Mouse (Mus musculus): ENCODE measurements around the gene Slit1.

Gene Slit1

GRCm38 (mm10) chr19:41655970-41656369, 87.5 kb downstream of the Slit1 start:
- DNase-seq (ENCODE audit: low read depth, low spot score): no peak

DNA sequence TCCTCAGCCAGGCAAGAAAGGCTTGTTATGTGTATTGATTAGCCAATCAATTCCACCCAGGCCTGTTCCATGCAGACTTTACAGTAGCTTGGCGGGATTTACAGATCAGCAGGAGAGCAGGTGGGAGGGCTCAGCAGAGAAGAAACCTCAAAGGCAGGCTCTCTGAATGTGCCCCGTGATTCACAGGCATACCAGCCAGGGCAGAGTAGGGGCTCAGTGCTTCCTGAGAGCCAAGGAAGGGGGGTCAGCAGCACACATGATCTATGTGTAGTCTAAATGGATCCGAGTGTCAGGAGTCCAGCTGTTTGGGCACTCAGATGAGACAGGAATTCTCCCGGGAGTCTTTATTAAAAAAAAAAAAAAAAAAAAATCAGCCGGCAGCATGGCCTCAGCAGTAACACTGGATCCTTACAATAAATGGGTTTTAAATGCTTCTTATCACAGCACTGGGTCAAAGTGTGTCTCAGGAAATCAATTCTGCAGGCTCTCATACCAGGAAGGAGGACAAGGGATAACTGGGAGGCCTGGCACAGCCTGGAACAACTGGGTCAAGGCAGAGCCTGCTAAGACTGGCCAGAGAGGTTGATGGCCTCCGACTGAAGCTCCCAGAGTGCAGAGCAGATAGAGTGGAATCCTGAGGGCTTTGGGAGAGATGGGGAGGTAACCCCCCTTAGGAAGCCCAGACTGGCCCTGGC, 88.2 kb downstream of the Slit1 start:
- no peak for DNase-seq (ENCODE audit: low read depth, low spot score)

DNA sequence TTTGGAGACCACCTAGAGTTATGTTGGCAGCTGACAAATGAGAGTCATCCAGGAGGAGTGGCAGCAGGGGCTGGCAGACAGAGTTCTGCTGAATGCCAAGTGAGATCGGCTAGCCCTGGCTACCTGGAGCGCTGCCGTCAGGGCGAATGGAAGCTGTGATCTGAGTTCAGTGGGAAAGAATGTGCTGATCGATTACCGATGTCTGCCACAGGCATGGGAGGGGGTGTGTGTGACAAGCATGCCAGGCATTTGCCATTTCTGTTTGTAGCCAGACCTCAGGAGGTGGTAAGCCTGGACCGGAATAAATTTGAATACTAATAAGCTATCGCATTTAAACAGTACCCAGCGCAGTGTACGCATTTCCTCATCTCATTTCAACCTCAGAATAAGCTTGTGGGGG, 91.5 kb downstream of the Slit1 start:
- no peak for DNase-seq (ENCODE audit: low read depth, low spot score)

DNA sequence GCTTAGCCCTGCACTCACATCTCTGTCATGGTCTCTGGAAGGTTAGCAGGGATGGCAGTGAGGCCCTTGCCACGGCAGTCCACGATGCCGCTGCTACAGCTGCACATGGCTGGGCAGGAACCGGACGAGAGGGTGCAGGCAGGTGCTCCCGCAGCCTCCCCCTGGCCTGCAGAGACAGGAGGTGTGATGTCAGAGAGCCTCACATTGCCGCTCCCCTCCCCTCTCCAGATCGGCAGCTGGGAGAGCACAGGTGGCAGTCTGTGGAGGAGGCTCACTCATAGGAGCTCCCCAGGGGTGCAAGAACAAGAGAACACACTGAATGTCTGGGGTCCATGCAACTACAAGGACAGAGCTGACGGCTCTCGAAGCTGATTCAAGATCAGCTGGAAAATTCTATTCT, 94.1 kb downstream of the Slit1 start:
- DNase-seq (ENCODE audit: low read depth, low spot score): no peak

DNA sequence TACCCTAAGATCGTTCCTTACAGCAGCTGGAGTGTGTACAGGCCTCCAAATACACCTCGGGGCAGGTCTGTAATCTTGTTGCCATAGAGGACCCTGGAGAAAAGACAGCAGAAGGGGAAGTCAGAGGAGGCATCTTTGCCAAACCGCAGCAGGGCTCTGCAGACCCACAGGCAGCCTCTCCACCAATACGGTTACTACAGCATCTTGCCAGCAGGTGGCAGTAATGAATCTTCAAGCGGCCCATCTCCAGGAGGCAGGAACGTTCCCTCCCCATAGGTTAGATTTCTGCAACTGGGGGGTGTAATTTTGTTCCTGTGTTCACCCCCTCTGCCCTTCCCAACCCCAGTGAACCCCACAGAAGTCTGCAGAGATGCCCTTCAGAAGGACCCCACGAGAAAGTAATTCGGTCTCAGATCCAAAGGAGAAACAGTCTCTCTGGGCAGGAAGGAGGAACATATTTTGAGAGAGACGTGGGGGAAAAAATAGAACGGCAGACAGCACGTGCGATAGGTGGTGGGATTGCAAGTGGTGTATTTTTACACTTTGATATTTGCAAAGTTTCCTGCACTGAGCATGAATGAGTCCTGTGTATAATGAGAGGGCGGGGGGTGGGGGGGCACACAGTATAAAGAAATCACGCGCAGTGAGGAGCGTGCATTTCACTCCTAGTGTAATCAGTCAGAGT, 96.4 kb downstream of the Slit1 start:
- peak; percentile 75 for DNase-seq (ENCODE audit: low read depth, low spot score)

GRCm38 (mm10) chr19:41643010-41643409, 100.5 kb downstream of the Slit1 start:
- no peak for DNase-seq (ENCODE audit: low read depth, low spot score)

GRCm38 (mm10) chr19:41634999-41635398, 108.5 kb downstream of the Slit1 start:
- DNase-seq (ENCODE audit: low read depth, low spot score): no peak

DNA sequence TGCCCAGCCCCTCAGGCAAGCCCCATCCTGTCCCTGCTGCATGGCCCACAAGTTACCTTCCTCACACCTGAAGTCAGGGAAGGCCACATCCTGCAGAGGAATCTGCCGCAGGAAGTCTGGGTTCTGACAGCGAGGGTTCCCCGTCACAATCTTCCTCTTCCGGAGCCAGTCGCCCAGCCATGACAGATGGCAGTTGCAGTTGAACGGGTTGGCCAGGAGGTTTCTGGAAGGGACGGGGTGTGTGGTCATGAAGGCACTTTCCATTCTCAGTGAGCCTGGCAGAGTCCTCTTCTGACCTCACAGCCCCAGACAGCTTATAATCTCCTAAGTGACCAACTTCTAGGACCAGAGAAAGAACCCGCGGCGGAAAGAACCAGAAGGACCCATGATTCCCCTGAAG, 109.4 kb downstream of the Slit1 start:
- no peak for DNase-seq (ENCODE audit: low read depth, low spot score)

- DNase-seq (ENCODE audit: low read depth, low spot score): no peak
Observed at GRCm38 (mm10) chr19:41629532-41629931, 113.9 kb downstream of the Slit1 start.

GRCm38 (mm10) chr19:41628970-41629369, 114.5 kb downstream of the Slit1 start:
- no peak for DNase-seq (ENCODE audit: low read depth, low spot score)

DNA sequence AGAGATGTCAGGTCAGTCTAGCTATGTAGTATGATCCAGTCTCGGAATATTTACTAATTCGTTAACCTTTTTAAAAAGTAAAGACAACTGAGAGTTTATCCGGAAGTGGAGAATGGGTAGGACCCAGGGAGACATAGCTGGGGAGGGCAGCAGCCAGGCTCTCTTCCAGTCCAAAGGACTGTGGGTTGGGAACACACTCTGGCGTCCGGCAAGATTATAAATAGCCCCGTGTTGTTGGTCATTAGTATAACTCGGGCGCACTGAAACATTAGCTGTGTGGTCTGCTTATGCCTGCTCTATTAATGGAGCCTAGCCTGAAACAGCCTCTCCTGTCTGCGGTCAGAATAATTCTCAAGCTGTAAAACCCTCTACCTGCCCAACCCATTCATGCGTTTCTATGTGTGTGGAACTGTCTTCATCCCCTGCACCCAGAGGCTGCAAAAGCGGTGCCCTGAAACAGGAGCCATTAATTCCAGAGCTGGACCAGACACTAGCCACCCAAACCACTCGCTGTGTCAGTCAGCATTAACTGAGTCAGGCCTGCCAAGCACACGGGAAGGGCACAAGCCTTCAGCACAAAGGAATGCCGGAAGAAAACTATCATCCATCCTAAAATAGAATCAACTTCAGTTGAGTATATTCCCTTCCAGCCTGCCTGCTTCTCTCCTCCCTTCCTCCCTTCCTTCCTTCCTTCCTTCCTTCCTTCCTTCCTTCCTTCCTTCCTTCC, 122.9 kb downstream of the Slit1 start:
- no peak for DNase-seq (ENCODE audit: low read depth, low spot score)

DNA sequence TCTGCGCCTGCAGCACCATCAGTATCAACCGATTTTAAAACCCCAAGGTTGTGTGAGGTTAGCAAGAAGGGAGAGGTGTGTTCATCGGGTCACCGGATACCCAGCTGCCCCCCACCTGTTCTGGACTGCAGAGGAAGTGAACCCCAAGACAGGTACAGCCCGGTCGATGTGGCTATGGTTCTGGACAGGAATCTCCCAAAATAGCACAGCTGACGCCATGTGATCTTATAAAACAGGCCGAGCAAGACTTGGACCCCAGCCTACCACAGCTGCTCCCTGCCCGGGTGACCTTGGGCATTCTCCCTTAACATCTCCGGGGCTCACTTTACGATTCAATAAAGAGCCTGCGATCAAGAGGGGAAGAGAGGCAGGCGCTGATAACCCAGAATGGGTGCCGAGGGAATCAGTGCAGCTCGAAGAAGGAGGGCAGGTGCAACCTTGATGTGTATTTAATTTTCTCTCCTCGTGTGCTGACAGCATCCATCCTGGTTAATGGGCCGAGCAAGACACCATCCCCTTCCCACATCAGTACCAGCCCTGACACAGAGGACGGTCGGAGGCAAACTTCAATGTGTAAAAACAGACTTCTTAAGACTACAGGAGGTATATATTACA, 124.6 kb downstream of the Slit1 start:
- no peak for DNase-seq (ENCODE audit: low read depth, low spot score)

- peak; percentile 41 for DNase-seq (ENCODE audit: low read depth, low spot score)
Observed at GRCm38 (mm10) chr19:41618153-41618657, 125.3 kb downstream of the Slit1 start.

GRCm38 (mm10) chr19:41617102-41617501, 126.4 kb downstream of the Slit1 start:
- DNase-seq (ENCODE audit: low read depth, low spot score): no peak

DNA sequence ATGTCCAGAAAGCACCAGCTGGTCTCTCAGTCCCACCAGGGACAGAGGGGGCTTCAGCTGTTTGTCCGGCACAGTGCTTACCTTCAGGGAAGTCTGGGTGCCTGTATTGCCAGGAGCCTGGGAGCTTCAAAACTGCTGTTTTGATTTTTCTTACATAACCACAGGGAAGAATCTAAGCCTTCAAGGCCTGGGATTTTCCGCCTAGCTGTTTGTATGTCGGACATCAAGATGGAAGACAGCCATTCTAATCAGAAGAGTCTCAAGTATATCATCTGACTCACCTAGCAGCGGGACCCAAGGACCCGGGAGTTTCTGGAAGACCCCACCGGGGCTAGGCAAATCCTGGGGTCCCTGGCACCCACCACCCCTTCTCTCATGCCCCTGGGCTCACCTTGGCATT, 127.2 kb downstream of the Slit1 start:
- DNase-seq (ENCODE audit: low read depth, low spot score): no peak

DNA sequence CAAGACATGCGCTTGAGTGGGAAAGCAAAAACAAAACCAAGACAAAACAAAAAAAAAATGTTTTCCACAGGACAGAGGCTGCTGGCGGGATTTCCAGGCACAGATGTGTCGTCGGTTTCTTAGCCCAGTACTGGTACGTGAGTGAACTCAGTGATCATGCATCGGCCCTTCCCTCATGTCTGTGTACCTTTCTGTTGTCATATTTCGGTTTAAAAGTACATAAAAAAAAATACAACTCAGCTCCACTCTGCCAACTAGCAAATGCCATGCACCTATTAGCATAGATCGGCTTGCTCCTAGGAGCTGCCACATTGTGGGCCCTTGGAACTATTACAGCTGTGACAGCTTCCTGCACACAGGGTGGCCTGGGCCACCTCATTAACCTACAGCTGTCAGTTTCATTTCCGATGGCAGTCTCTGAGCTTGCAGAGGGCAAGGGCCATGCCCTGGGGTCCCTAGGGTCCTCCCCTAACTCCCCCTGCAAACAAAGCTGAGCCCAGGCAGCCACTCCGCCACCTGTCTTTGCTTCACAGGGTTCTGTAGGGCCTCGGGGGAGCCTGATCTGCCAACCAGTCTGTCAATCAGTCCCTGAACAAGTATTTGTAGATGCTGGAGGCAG, 127.8 kb downstream of the Slit1 start:
- DNase-seq (ENCODE audit: low read depth, low spot score): no peak

DNA sequence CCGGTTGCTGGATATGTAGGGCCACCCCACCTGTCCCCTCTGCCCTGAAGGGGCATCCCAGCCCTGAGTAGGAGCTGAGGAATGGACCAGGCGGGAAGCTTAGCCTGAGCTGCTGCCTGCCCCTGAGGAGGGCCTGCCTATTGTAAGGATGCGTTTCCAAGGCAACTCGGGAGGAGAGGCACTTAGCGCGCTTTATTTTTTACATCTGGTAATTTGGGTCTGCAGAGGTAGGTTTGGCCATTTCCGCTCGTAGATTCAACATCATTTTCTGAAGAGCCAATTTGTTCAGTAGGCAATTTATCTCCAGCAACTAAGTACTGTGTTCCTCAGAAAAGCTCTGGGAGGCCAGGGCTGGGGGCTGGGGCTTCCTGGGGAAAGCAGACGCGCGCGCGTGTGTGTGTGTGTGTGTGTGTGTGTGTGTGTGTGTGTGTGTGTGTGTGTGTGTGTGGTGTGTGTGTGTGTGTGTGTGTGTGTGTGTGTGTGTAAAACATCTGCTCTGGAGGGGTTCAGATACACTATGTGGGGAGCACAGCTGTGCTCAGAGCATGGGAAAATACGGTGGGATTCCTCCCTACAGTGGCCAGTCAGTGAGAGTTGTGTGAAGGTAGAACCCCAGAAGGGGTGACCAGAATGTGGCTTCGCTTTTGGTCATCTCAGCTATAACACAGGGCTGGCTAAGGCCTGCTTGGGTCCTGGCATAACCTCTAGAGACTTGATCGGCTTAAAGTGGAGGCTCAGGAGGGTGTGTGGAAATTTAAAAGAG, 130.0 kb downstream of the Slit1 start:
- peak; percentile 42 for DNase-seq (ENCODE audit: low read depth, low spot score)

GRCm38 (mm10) chr19:41611683-41612082, 131.8 kb downstream of the Slit1 start:
- DNase-seq (ENCODE audit: low read depth, low spot score): no peak

DNA sequence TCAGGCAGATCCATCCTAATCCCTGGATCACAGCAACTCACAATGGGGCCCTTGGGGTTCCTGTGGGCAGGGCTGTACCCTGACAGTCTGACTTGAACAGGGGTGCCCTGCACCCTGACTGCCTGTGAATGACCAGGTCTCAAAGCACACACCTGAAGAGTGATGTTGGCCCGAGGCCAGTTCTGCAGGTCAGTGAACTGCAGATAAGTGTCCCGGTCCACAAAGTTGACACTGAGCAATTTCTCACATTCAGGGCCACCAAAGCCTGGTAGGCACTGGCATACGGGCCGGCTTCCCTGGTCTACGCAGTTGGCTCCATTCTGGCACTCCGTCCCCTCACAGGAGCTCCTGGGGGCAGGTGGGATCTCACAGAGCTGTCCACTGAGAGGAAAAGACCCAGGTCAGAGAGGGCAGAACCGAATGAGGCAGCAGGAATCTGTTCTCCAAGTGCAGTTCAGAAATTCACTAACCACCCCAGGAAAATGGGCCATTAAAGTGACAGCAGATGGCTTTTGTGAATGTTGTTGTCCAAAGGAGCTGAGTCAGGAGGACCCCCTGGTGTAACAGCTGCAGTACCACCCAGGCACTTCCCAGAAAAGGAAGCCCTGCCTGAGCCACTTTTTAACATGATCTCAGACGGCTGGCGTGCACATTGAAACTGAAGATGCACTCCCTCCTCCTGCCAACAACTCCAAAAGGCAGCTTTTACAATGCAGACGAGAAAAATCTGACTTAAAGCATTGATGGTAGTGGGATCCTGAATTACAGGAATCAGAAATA, 137.1 kb downstream of the Slit1 start:
- peak; percentile 50 for DNase-seq (ENCODE audit: low read depth, low spot score)

GRCm38 (mm10) chr19:41600647-41601046, 142.8 kb downstream of the Slit1 start:
- DNase-seq (ENCODE audit: low read depth, low spot score): no peak
